Mouse (Mus musculus) left cerebral cortex, postnatal 4 days (tissue): ENCODE measurements at regions not wholly inside any gene's neighbourhood (a gene's known extent, or its start where the extent isn't known, plus 50 kb on each side); places are given as distances from the start of the nearest gene placed in this dataset.

ENCODE experiments used
- DNase-seq: peaks from one replicate; pipeline ENCODE4 v3.0.0-alpha.2; 2022
- intact Hi-C: fragments of 180-260 bp; cut with DNase I; formaldehyde crosslinking; loops from one replicate; pipeline ENCODE4 v1.15.1; 2025

- no peak for DNase-seq
Observed at GRCm38 (mm10) chr7:83016566-83016965, 149.4 kb downstream of the Mex3b start.

DNA sequence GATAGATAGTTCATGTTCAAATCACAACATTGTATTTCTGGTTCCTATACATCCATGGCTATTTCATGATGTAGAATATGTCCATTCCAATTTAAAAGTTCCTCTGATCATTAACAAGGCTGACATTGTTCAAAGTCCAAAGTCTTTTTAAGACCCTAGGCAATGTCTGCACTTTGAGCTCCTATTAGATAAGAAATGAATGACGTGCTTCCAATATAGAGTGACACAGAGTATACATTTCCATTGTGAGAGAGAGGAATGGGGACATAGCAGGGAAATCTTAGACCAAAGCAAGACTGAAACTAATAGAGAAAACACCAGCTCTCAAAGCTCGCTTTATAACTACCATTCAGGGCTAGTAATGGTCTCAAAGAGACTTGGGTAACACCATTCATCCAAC is 153.5 kb downstream of the Mex3b start:
- intact Hi-C loops = no loop called here
- DNase-seq = no peak

More at GRCm38 (mm10) chr7:83016566-83016965, 149.4 kb downstream of the Mex3b start:
- intact Hi-C loops = loop anchor here (10.0 kb wide), 1 partner anchor 152 kb away; the partner anchor contains the start of gene Mex3b

- intact Hi-C loops = no loop called here
- DNase-seq = no peak
Observed at GRCm38 (mm10) chr7:83023990-83024389, 156.9 kb downstream of the Mex3b start.

GRCm38 (mm10) chr7:83031101-83031500 is 164.0 kb downstream of the Mex3b start:
- DNase-seq = no peak
- intact Hi-C loops = no loop called here

- peak; percentile 21 for DNase-seq
- intact Hi-C loops = no loop called here
Observed at GRCm38 (mm10) chr7:83032025-83032424, 164.9 kb downstream of the Mex3b start.

DNA sequence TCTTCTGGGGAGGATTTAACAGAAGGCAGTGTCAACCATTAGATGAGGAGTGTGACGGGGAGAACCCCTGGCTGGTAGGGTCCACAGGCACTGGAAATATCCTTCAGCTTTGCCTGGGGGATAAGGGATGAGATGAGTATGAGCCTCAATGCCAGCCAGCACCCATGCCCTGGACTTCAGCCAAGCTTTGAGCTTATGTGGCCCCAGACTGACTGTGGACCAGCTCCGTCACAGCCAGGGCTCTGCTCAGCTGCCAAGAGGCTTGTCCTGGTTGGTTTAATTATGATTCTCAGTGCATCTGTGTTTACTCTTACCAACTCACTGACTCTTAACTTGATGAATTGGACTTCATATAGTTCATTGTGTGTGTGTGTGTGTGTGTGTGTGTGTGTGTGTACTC is 165.8 kb downstream of the Mex3b start:
- intact Hi-C loops = no loop called here
- DNase-seq = peak; percentile 77

DNA sequence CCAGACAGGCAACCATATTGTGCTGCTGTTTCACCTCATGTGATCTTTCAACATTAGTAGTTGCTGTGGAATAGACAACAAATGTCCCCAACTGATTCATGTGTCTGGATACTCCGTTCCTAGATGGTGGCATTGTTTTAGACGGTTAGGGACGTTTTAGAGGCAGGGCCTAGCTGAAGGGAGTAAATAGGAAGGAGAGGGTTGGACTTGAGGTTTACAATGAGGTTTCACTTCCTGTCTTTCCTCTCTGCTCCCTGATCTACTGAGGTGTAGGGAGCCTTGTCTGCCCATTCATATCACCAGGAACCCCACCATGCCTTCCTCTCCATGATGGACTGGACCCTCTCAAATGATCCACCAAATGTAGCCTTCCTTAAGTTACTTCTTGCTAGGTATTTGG is 168.1 kb downstream of the Mex3b start:
- no peak for DNase-seq
- intact Hi-C loops = no loop called here

- intact Hi-C loops = no loop called here
- DNase-seq = peak; percentile 14
Observed at GRCm38 (mm10) chr7:83036397-83036796, 169.3 kb downstream of the Mex3b start.

- DNase-seq = no peak
- intact Hi-C loops = no loop called here
Observed at GRCm38 (mm10) chr7:83037100-83037499, 170.0 kb downstream of the Mex3b start.

DNA sequence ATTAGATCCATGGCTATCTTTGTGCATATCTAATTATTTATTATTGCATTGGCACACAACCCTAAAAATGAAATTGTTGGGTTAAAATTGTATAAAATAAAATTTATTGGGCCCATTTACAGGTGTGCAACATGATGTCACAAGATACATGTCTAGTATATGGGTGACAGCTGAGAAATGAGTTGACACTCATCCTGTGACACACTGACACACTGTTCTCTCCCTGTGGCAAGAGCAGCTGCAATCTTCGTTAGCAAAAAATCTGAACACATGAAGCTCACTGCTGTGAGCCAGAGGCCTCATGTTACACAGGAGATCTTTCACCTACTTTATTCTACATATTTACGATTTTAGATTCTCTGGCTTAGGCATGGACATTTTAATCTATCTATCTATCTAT is 170.6 kb downstream of the Mex3b start:
- DNase-seq = no peak
- intact Hi-C loops = no loop called here

- intact Hi-C loops = no loop called here
- DNase-seq = no peak
Observed at GRCm38 (mm10) chr7:83043746-83044145, 176.6 kb downstream of the Mex3b start.

DNA sequence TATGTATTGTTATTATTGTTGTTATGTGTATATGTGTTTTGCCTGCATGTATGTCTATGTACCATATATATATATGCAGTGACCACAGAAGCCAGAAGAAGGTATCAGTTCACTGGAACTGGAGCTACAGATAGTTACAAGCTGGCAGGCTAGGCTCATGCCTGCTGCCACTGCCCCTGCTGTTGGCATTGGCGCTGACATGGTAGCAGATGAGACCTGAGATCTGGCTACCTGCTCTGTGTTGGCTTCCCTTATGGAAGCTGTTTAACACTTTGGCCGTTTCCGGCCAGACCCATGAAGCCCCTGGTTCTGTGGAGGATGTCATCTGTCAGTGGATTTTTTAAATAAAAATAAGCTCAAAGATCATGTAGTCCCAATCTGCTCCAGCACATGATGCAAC is 178.1 kb downstream of the Mex3b start:
- peak; percentile 50 for DNase-seq

DNA sequence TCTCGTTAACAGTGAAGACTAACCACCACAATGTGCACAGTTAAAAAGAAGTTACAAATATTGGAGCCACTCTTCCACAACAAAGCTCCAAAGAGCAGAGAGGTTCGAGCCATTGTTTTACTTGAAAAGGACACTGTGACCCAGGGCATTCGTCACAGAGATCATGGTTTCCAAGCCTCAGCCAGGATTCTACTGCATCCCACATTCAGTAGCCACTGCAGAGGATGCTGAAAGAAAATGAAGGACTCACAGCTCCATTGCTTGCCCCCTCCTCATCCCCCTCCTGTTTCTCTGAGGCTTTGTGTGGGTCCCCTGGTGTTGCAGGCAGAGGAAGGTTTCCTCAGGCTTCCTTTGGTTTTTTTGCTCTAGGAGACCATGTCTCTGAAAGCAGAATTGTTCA is 182.9 kb downstream of the Mex3b start:
- no peak for DNase-seq
- intact Hi-C loops = no loop called here

More for the DNA sequence above, 178.1 kb downstream of the Mex3b start:
- intact Hi-C loops = no loop called here

DNA sequence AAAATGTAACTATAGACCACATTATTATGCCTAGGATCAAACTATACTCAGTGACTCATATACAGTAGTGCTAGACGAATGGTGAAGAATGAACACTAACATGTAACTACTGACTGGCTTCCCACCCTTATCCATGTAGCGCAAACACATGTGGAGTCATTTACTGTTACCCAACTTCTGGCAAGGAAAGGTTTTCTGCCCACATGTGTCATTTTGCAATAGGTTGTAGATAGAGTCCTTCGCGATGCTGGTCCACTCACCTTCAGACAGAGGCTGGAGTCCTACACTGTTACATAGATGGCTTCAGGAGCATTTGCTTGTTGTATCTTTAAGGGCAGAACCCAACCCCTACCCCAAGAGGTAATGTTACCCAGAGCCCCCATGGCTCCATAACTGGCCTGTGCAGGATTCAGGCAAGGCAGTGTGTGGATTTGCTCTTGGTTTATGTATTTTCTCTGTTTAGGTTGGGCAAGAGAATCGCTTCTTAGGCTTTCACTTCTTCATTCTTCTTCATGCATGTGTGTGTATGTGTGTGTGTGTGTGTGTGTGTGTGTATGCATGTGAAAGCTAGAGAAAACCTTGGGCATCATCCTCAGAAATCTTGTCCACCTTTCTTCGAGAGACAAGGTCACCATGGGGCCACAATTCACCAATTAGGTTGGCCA is 183.8 kb downstream of the Mex3b start:
- intact Hi-C loops = no loop called here
- no peak for DNase-seq

GRCm38 (mm10) chr7:83056101-83056935 is 189.2 kb downstream of the Mex3b start:
- DNase-seq = no peak
- intact Hi-C loops = no loop called here

DNA sequence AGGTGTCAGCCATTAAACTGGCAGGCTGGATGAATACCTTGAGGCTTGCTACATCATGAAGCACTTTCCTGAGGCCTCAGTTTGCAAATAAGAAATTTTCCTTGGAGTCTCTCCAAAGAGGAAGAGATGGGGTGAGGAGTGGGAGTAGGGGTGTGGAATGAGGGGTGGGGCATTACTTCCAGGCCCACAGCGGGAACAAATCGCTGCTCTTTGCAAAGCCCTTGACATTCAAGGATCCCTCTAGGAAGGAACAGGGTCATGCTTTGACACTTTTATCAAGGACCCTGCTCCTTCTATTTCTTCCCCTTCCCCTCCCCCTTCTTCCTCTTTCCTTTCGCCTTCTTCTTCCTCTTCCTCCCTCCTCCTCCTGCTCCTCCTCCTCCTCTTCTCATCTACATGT is 193.2 kb downstream of the Mex3b start:
- intact Hi-C loops = no loop called here
- DNase-seq = no peak

- DNase-seq = no peak
- intact Hi-C loops = no loop called here
Observed at GRCm38 (mm10) chr7:83060733-83061132, 193.6 kb downstream of the Mex3b start.

GRCm38 (mm10) chr7:83061197-83061893 is 194.2 kb downstream of the Mex3b start:
- DNase-seq = no peak
- intact Hi-C loops = no loop called here

DNA sequence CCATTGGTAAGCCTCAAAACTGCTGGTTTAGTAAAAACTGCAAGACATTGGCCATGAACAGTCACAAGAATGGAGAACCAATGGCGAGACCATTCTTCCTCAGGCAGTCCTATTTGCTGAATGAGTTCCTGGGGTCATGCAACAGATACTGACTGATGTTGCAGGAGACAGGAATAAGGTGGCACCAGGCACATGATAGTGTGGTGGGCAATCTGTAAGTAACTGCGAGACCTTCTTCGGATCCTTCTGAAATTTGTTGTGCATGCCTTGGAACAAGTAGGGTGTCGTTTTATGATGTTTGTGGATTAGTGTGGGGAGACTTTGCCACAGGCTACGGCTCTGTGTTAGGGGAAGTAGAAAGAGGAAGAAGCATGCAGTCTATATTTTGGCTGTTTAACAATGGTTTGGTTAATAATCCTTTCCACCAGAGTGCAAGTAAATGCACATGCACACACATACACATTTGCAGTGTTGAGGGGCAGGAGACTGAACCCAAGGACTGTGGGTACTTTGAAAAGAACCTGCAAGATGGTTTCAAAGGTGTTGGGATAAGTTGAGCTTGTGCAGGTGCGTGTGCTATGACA is 194.9 kb downstream of the Mex3b start:
- intact Hi-C loops = no loop called here
- no peak for DNase-seq

DNA sequence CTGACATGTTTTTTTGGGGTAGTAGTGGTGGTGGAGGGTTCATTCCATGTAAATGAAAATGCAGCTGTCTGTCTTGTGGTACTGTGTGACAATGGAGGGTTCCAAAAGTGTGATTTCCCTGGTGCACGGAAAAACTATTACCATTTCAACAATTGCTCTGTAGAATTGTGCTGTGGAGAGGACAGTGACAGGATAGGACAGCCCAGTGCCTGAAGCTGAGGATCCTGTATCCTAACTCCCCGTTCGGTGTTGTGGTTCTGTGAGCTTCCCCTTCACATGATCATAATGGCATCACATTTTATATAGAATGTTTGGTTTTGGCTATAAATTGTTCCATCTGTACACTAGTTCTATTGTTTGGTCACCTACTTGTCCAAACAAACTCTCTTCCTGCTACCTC is 196.4 kb downstream of the Mex3b start:
- intact Hi-C loops = no loop called here
- DNase-seq = no peak

GRCm38 (mm10) chr7:83065341-83065740 is 198.2 kb downstream of the Mex3b start:
- intact Hi-C loops = no loop called here
- no peak for DNase-seq
